ENCODE assay signal across 18 mouse cellular contexts in the genomic region with DNA sequence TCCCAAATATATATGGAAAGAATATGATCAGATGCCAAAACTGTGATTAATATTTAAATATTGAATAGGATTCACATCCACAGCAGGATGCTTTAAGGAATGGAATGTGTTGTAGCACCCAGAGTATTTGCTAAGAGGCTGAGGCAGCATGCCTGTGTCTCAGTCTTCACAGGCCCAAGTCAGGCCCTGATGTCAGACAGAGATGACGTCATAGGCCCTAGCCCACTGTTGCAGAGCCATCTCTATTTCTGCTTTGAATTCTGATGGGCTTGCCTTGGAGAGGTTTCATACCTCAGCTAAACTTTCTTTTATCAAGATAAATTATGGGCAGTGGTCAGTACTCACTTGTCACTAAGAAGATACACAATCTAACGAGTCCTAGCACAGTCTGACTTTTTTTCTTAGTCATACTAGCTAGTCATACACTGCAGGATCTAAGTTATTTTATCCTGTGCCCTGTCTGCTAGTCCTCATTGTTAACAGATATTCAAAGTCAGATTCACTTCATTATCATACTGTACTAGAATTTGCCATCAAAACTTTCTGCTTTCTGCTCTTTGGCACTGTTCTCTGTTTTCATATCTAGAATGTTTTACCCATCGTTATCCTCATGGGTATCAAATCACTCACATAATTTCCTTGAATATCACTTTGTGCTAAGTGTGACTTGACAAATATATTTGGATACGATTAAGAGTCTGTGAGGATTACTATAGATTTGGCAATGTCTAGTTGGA.
"Had no signal": no experiment of that assay in that cellular context is flagged by ENCODE, and none has a peak within 500 bp of the region (broad histone marks: within the 10 kb centered on the region; RNA-seq: fewer than 3 reads in every experiment).

No protein-coding gene starts in this region.

- ATAC-seq: intestine, embryonic 16.5 days had no signal

- H3K27me3 ChIP-seq: heart, embryonic 13.5 days; heart, embryonic 15.5 days; hindbrain, embryonic 13.5 days; hindbrain, embryonic 15.5 days; kidney, embryonic 15.5 days; limb, embryonic 13.5 days; limb, embryonic 15.5 days had no signal

- H3K9ac ChIP-seq: heart, embryonic 13.5 days; heart, embryonic 15.5 days; hindbrain, embryonic 13.5 days; hindbrain, embryonic 15.5 days; kidney, embryonic 15.5 days; limb, embryonic 13.5 days; limb, embryonic 15.5 days had no signal

- H3K4me3 ChIP-seq: heart, adult 2 months; heart, embryonic 13.5 days; heart, embryonic 15.5 days; hindbrain, embryonic 13.5 days; hindbrain, embryonic 15.5 days; kidney, embryonic 15.5 days; limb, embryonic 13.5 days; limb, embryonic 15.5 days had no signal

- H3K9me3 ChIP-seq: heart, embryonic 13.5 days; heart, embryonic 15.5 days; hindbrain, embryonic 13.5 days; hindbrain, embryonic 15.5 days; kidney, embryonic 15.5 days; limb, embryonic 13.5 days; limb, embryonic 15.5 days had no signal

- H3K4me1 ChIP-seq: heart, embryonic 13.5 days; heart, embryonic 15.5 days; hindbrain, embryonic 13.5 days; hindbrain, embryonic 15.5 days; kidney, embryonic 15.5 days; limb, embryonic 13.5 days; limb, embryonic 15.5 days had no signal

- DNase-seq: heart, adult 2 months; heart, postnatal 36 days; kidney, adult 11 months; kidney, adult 2 months; kidney, adult 9 months; kidney, postnatal 36 days; layer of hippocampus, adult 9-11 months; layer of hippocampus, postnatal 36 days had no signal

- H3K4me2 ChIP-seq: heart, embryonic 11.5 days; heart, embryonic 13.5 days; heart, embryonic 15.5 days; hindbrain, embryonic 13.5 days; hindbrain, embryonic 15.5 days; kidney, embryonic 15.5 days; limb, embryonic 13.5 days; limb, embryonic 15.5 days had no signal

- H3K36me3 ChIP-seq: heart, embryonic 13.5 days; heart, embryonic 15.5 days; hindbrain, embryonic 13.5 days; hindbrain, embryonic 15.5 days; kidney, embryonic 15.5 days; limb, embryonic 13.5 days; limb, embryonic 15.5 days had no signal

- H3K27ac ChIP-seq: heart, adult 2 months; heart, embryonic 13.5 days; heart, embryonic 15.5 days; hindbrain, embryonic 13.5 days; hindbrain, embryonic 15.5 days; kidney, embryonic 15.5 days; kidney, postnatal 0 days; limb, embryonic 13.5 days; limb, embryonic 15.5 days had no signal
